Mouse (Mus musculus) left cerebral cortex, adult 18-20 months (tissue): Measurements from ENCODE around the gene Il6ra. TPM values are rescaled to one million over a fixed set of nuclear protein-coding genes. Genes with fewer than 3 reads are reported as not detected.

Source experiments
- DNase-seq, 2 experiments: peaks; one replicate each; pipeline ENCODE4 v3.0.0; 2021 to 2022; ENCODE audit warnings: low spot score in 2 of 2, mixed read lengths in 1 of 2
- total RNA-seq, 2 experiments: library from RNA; stranded (reverse); gene quantifications; 2 replicates each; pipeline ENCODE4 v1.2.3; 2021

The Il6ra gene
- total RNA-seq, 2 experiments from 2014 or later, result 3.4 to 3.9 TPM

GRCm38 (mm10) chr3:89911207-89911606 lies 1.8 kb downstream of the Il6ra start:
- no peak for DNase-seq

DNA sequence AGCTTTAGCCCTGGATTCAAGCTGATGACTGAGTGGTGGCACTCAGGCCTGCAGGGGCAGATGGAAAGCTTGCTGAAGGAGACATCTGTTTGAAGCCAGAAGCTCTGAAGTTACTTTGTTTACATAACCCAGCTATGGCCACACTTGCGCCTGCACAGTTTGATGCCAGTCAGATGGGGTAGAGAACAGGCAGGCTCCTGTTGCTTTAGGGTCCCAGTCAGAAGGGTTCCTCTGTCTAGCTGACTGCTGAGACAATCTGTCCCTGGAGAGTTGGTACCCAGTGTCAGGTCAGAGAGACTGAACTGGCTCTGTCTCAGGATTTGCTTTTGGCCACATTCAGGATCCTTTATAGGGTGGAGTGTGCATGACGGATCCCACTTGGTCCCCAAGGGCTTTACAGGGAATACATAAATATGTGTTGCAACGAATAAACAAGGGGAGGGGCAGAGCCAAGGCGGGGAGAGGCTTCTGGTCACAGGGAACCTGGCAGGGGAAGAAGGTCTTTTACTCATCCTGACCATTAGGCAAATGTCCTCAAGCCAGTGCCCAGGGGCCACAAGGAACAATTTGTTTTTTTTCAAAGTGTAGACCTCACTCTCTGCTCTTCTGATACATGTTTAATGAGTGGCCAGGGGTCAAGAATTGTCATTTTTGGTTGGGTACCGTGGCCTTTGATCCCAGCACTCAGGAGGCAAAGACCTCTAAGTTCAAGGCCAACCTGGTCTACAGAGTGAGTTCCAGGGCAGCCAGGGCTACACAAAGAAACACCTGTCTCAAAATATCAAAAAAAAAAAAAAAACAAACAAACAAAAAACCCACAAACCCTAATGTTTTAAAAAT lies 3.1 kb downstream of the Il6ra start:
- no peak for DNase-seq

DNA sequence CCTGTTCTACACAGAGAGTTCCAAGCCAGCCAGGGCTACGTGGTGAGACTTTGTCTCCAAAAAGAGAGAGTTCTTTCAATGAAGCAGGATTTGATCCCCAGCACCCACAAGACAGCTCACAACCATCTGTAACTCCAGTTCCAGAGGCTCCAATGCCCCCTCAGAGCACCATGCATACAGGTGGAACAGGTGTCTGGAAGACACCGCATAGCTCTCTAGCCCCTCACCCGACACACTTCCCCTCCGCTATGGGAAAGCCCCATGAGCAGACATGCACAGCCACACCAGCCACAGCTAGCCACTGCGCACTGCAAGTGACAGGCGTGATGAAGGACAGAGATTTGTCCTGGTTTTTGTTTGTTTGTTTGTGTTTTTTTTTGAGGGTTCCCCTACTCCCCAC lies 4.2 kb downstream of the Il6ra start:
- DNase-seq, result no peak

DNA sequence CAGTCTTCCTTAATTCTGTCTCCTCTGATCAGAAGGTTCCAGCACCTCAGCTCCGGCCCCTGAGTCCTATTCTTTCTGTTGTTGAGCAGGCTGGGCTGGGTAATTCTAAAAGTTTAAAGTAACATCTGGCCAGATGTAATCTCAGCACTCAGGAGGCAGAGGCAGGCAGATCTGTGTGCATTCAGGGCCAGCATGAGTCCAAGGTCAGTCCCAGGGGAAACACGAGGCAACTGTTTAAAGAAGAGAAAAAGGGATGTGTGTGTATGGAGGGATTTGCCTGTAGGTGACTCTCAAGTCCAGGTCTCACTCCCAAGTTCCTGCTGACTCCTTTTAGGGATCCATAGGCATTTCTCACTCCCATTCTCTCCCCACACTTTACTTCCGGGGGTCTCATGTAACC lies 5.2 kb downstream of the Il6ra start:
- no peak for DNase-seq

DNA sequence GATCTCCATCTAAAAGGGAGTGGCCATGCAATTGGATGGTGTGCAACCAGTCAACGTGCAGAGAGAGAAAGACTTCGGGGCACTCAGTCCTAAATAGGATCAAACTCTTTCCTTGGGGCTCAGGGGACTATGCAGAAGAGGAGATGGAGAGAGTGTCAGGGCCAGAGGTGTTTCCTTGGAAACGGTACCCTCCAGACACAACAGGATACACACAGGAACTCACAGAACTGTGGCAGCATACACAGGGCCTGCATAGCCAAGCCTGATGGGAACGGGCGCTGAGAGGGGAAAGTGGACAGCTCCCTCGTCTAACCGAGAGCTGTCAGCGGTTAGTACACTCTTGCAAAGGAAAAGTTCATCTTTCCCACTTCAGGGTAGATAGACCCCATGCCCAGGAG lies 13.5 kb downstream of the Il6ra start:
- no peak for DNase-seq

- no peak for DNase-seq
These were observed 14.0 kb downstream of the Il6ra start for GRCm38 (mm10) chr3:89898870-89899510.

DNA sequence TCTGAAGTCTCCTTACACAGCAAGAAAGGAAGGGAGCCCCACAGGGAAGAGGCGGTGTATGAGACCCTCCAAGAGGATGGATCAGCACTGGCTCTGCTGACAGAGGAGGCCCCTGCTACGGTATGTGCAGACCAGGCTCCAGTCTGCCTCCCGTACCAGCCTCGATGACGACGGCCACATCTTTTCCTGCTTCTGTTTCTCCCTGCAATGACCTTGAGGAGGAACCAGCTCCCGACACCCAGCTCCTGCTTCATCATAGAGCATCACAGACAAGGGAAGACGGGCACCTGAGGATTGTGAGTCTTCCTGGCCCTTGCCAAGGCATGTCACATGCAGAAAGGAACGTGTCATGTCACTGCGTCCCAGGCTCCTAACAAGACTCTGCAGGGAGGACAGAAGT lies 15.0 kb downstream of the Il6ra start:
- DNase-seq, result no peak

GRCm38 (mm10) chr3:89897204-89897796 lies 15.7 kb downstream of the Il6ra start:
- DNase-seq, result no peak

GRCm38 (mm10) chr3:89896571-89896970 lies 16.4 kb downstream of the Il6ra start:
- DNase-seq, result no peak

- no peak for DNase-seq
These were observed 20.4 kb downstream of the Il6ra start for GRCm38 (mm10) chr3:89892517-89893106.

GRCm38 (mm10) chr3:89891696-89892095 lies 21.3 kb downstream of the Il6ra start:
- no peak for DNase-seq

- DNase-seq, result no peak
These were observed 23.1 kb downstream of the Il6ra start for GRCm38 (mm10) chr3:89889841-89890430.

- no peak for DNase-seq
These were observed 25.3 kb downstream of the Il6ra start for GRCm38 (mm10) chr3:89887582-89888230.

DNA sequence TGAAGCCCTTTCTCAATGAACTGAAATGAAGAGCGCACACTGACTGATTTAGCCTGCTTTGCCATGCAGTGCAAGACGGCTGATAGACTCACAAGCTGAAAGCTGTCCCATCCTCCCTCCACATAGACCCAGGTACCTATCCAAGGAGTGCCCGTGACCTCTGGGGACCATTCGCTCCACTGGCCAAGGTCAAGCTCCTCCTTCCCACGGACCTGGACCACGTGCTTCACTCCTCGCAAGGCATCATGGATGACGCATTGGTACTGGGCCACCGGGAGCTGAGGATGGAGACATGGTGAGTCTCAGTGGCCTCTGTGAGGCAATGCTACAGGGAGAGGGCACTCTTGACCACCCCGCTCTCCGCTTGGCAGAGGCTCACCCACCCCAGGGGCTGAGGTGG lies 27.2 kb downstream of the Il6ra start:
- DNase-seq, result no peak

DNA sequence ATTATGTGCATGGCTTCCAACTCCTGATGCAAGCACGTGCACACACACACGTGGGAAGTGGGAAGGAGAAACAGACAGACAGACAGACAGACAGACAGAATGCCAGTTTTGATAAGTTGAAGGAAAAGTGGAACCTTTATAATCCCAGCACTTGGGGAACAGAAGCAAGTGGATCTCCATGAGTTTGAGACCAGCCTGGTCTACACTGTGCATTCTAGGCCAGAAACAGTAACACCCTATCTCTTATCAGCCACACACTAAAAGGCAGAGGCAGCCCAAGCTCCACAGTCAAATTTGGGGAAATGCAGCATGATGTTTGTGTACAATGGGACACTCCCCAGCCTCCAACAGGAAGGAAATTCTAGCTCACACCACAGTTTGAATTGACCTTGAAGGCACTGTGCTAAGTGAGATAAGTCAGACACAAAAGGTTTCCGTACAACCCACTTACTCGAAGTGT lies 29.4 kb downstream of the Il6ra start:
- DNase-seq, result no peak

DNA sequence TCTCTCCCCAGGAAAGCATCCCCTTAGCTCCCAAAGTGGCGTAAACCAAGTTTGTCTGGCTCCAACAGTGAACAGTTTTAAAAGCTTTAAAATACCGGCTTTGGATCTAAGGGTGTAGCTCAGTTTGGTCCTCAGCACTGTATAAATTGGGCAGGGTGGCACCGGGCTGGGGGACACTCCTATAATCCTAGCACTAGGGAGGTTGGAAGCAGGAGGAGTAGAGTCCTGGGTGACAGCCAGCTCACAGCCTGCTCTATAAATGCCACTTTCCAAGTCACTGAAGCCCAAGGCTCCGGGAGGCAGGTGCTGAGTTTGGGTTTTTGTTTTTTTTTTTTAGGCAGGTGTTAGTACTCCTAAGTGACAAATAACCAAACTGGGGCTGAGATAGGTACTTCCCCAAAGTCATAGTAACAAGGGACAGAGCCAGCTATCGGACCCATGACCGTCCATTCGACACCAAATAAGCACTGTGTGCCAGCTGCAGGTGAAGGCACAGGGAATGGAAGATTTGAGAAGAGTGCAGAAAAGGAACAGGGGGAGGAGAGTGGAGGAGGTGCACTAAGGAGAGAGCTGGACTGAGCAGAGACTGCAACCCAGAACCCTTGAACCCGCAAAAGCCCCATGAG lies 30.3 kb downstream of the Il6ra start:
- no peak for DNase-seq

DNA sequence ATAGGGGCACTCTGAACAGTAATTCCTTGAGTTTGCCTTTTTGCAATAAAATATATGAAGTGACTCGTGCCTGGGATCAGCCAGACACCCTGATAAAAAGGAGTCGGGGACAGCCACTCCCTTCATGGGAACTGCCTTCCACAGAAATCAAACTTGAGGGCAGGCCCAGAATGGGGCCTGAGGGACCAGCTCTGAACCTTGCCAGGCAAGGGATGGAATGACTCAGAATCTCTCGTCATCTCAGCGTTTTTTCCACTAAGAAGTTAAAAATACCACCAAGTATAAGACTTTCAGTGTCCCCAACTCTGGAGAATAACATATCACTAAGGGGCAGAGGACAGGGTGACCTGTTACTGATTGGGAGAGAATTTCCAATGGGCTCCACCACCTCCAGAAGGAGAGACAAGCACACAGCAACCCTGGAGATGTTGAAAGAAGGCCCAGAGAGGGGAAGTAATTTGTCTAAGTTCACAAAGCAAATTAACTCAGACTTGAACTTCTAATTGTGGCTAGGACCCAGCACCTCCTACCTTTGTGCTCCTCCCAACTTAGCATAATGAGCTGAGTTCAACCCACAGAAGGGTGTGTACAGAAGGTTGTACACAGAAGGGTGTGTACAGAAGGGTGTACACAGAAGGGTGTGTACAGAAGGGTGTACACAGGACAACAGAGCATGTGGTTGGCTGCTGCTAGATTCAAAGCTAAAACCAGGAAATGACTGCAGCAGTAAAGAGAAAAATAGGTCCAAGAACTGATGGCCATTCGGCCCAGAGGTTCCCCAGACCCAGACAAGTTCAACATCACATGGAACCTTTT lies 32.8 kb downstream of the Il6ra start:
- no peak for DNase-seq

DNA sequence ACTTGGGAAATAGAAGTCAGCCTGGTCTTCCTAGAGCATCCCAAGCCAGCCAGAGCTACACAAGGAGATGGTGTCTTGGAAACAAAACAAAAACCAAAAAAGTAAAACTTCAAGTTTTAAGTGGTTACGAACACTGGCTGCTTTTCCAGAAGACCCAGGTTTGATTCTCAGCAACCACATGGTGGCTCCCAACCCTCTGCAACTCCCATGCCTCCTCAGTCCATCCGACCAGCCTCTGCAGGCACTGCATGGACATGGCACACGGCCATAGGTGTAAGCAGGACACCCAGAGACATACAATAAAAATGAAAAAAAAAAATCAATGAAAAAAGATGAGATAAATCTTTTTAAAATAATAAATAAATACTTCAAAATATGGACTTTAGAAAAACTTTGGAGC lies 33.7 kb downstream of the Il6ra start:
- no peak for DNase-seq

DNA sequence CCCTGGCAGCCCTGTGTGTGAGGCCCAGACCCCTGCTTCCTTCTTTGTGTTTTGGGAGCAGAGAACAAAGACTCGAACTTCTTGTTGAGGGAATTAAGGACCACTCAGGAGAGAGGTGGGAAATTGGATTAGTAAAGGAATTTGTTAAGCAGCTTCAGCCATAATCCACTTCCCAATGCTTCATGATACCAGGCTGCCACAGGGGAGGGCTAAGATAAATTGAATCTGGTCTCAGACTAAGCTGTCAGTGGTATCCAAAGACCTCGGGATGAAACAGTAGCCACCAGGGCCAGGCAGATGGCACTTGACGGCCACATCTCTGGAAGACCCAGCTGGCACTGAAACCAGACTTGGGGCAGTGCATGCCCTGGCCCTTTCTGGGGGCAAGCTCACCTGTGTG lies 34.5 kb downstream of the Il6ra start:
- no peak for DNase-seq

GRCm38 (mm10) chr3:89877129-89877528 lies 35.9 kb downstream of the Il6ra start:
- no peak for DNase-seq
